Mouse (Mus musculus) urinary bladder, postnatal 4 days (tissue): Measurements from ENCODE around the gene Elavl3.
"Not testable (repeated sequence)": the region's sequence is repeated elsewhere in the genome, so short reads cannot be mapped to it uniquely, and the experiment has no call there.

Experiments
- DNase-seq, 2 experiments: peaks; one replicate each; pipeline ENCODE4 v3.0.0; 2021 to 2022; ENCODE audit warnings: low spot score in 2 of 2

The Elavl3 gene

DNA sequence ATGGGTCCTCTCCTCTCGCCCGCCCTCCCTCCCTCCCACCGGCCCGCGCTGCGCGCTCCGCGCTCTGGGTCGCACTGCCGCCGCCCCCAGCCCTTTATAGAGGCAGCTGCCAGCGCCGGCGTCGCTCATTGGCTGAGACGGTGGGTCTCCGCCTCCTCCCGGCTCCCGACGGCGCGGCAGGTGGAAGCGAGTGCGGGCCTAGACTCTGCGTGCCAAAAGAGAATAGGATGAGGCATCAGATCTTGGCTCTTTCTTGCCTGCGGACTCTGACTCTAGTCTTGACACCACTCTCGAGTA is at the start of gene Elavl3:
TSS of gene Elavl3 (minus strand) at position 66 of the 297 bp plus-strand sequence.
- DNase-seq: no peak

GRCm38 (mm10) chr9:22099922-22100321 is 48.1 kb upstream of the Elavl3 start:
- peak in 1 of 2 experiments; percentile 34 for DNase-seq

- peak in 1 of 2 experiments; percentile 53 for DNase-seq
Observed at GRCm38 (mm10) chr9:22098993-22099696, 47.3 kb upstream of the Elavl3 start, which contains the start of gene Cnn1. Gene Cnn1 (plus strand): TSS chr9:22099216.

GRCm38 (mm10) chr9:22095854-22096307 is 44.1 kb upstream of the Elavl3 start:
- peak; percentile 75 to 89 for DNase-seq

DNA sequence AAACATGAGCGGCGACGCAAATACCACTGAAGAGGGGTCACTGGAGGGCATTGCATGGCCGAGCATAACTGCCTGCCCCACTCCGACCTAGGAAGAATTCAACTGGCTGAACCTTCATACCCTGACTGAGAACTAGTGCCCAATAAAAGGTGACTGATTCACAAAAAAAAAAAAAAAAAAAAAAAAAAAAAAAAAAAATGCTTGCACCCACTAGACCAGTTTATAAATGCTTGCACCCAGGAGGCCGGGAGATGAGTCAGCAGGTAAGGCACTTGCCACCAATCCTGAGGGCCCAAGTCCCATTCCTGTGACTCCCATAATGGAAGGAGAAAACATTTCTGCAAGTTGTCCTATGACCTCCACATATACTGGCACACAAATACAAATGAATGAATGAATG is 40.9 kb upstream of the Elavl3 start:
- no peak for DNase-seq

- DNase-seq: no peak
Observed at GRCm38 (mm10) chr9:22089986-22090385, 38.2 kb upstream of the Elavl3 start.

GRCm38 (mm10) chr9:22089281-22089680 is 37.5 kb upstream of the Elavl3 start:
- DNase-seq: no peak

DNA sequence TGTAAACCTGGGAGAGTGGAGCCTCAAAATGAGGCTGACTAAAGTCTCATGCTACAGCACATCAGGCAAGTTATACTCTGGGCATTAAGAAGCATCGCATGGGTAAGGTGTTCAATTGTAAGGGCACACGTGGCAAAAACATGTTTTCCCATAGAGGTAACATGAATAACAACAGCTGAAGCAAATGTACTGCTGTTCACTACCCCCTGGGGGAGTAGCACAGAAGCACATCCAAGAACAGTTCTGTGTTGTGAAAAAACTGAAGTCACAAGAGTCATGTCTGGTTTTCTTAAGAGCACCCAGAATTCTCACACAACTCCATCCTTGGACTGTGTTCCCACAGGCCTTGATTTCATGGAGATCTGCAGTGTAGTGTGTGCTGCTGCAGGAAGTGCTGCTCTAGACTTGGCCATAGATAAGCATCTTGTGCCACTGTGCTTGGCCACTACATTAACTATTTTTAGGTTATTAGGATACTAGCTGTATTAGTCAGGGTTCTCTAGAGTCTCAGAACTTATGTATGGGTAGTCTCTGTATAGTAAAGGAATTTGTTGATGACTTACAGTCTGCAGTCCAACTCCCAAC is 35.3 kb upstream of the Elavl3 start:
- no peak for DNase-seq

DNA sequence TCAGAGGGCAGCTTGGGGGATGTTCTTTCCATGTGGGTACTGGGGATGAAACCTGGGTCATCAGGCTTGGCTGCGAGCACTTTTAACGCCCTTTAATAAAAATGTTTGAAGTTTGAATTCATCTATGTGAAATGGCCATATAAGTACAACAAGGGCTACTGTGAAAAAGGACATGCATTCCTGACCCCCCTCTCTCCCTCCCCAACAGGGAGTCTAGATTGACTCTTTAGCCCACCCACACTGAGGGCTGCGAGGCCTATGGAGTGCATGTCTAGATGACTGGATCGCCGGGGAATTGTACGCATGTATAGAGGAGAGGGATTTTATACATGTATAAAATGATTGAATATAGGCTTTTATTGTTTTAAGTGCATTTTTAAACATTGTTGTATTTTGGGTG is 34.2 kb upstream of the Elavl3 start:
- no peak for DNase-seq

GRCm38 (mm10) chr9:22085022-22085834 is 33.4 kb upstream of the Elavl3 start, which contains the start of gene Ecsit:
Gene Ecsit (minus strand): TSS chr9:22085438.
- DNase-seq: peak; percentile 89 to 90

GRCm38 (mm10) chr9:22084667-22085021 is 32.8 kb upstream of the Elavl3 start:
- DNase-seq: no peak

- no peak for DNase-seq
Observed at GRCm38 (mm10) chr9:22076223-22076622, 24.4 kb upstream of the Elavl3 start.

GRCm38 (mm10) chr9:22075778-22076177 is 24.0 kb upstream of the Elavl3 start:
- DNase-seq: not testable (repeated sequence)

GRCm38 (mm10) chr9:22072276-22072675 is 20.5 kb upstream of the Elavl3 start:
- no peak for DNase-seq

GRCm38 (mm10) chr9:22070791-22071573 is 19.2 kb upstream of the Elavl3 start, which contains the start of the genes Gm49318 and Zfp653:
Gene Gm49318 (minus strand): TSS chr9:22071259.
Gene Zfp653 (minus strand): TSS chr9:22071376.
- peak; percentile 95 to 98 for DNase-seq

GRCm38 (mm10) chr9:22069881-22070553 is 18.2 kb upstream of the Elavl3 start:
- DNase-seq: no peak

GRCm38 (mm10) chr9:22067195-22067594 is 15.4 kb upstream of the Elavl3 start:
- DNase-seq: no peak

DNA sequence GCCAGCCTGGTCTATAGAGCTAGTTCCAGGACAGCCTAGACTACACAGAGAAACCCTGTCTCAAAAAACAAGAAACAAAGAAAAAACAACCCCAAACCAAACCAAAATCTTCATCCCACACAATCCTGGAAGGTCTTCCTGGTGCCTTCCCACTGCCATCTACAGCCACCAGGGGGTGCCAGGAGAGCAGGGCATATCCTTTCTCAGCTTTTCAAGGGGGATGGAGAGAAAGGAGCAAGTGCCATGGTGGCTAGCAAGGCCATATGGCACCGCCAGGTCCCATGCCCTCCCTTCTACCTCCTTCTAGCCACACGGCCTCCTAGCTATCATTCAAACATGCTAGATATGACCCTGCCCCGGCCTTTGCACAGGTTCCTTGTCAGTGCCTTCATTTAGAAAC is 14.6 kb upstream of the Elavl3 start:
- peak in 1 of 2 experiments; percentile 73 for DNase-seq

DNA sequence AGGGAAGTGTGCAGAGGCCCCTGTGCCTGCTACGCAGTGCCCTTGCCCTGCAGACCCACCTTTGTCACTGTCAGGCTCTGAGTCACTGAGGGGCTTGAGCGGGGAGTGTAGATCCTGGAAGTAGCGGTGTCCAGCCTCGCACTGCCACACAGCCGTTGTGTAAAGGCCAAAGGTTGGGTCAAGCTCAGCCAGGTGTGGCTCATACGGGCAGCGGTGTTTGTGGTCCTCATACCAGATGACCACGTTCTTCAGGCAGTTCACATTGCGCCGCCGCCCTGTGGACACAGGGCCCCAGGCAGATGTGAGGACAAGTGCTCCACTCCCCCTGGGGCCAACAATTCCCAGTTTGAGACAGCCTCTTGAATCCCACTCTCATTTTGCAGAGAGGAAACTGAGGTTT is 13.8 kb upstream of the Elavl3 start:
- no peak for DNase-seq

DNA sequence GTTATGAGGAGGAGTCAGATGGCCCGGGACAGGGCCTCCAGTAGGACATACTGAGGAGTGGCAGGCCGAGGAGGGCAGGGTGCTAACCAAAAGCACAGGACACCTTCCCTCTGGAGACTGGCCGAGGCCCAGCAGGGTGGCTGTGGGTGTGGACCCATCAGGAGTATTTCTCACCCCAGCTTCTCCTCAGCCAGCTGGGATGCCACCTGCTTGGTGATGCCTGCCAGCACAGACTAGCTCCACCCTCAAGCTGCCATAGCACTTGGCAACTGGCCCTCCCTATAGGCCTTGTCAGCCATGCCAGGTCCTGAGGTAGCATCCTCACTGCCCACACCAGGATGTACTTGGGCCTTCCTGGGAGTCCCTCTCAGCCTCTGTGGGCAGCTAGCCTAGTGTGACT is 12.5 kb upstream of the Elavl3 start:
- no peak for DNase-seq

DNA sequence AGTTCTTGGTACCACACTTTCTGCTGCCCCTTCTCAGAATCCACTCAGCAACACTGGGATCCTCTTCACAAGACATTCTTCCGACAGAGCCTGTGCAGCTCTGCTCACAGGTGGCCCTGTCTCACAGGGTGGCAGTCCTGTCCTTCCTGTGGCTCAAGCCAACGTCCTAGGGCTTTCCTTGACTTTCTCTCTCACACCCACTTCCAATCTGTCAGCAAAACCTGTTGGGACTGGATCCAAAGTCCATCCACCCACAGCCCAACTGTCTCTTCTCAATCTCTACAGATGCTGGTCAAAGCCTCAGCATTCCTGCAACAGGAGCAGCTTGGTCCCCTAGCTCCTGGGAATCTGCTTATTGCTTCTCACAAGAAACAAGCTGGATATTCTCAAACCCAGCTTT is 9.5 kb upstream of the Elavl3 start:
- no peak for DNase-seq
